Mouse (Mus musculus) midbrain, embryonic 16.5 days (tissue): ENCODE data around the gene Itpa. TPM values are rescaled to one million over a fixed set of nuclear protein-coding genes. Genes with fewer than 3 reads are reported as not detected.
A peak's percentile ranks its signal among the peaks of the same experiment; 100 is the strongest.

Source experiments
- ATAC-seq: fragments of 200-750 bp; cut with Nextera tagmentation; 2 replicates; pipeline ENCODE4 v1.8.0; 2017; ENCODE audit warnings: moderate TSS enrichment
- H3K27ac ChIP-seq: fragments of 300-500 bp; sonication (generic); 2 replicates; pipeline ENCODE4 v1.5.1; 2014; ENCODE audit warnings: mild to moderate bottlenecking, low read length, mixed read lengths
- H3K27me3 ChIP-seq: fragments of 300-500 bp; sonication (generic); 2 replicates; pipeline ENCODE4 v1.6.1; 2014; ENCODE audit warnings: low read depth, low read length, mixed read lengths; ENCODE audit not compliant: control insufficient read depth, insufficient read depth
- H3K36me3 ChIP-seq: fragments of 300-500 bp; sonication (generic); 2 replicates; pipeline ENCODE4 v1.6.1; 2014; ENCODE audit warnings: mild to moderate bottlenecking, low read length, moderate library complexity, mixed read lengths; ENCODE audit not compliant: control insufficient read depth, insufficient read depth
- H3K4me1 ChIP-seq: fragments of 300-500 bp; sonication (generic); 2 replicates; pipeline ENCODE4 v1.6.1; 2014; ENCODE audit warnings: mild to moderate bottlenecking, low read length, mixed read lengths; ENCODE audit not compliant: control insufficient read depth, insufficient read depth
- H3K4me2 ChIP-seq: fragments of 300-500 bp; sonication (generic); 2 replicates; pipeline ENCODE4 v1.6.1; 2014; ENCODE audit warnings: mild to moderate bottlenecking, low read length, mixed read lengths
- H3K4me3 ChIP-seq: fragments of 300-500 bp; sonication (generic); 2 replicates; pipeline ENCODE4 v1.5.1; 2014; ENCODE audit warnings: low read depth, mild to moderate bottlenecking, low read length, moderate library complexity, mixed read lengths
- H3K9ac ChIP-seq: fragments of 300-500 bp; sonication (generic); 2 replicates; pipeline ENCODE4 v1.6.1; 2014; ENCODE audit warnings: low read depth, low read length, mixed read lengths
- H3K9me3 ChIP-seq: fragments of 300-500 bp; sonication (generic); replicated peaks from 2 replicates; pipeline ENCODE4 v1.6.1; 2014; ENCODE audit warnings: mild to moderate bottlenecking, low read length, mixed read lengths; ENCODE audit not compliant: control insufficient read depth, poor library complexity, severe bottlenecking
- WGBS: fragments of 180-500 bp; shearing (Covaris S2); extraction: QIAGEN DNeasy Blood & Tissue Kit; methylation state at CpG from one replicate; pipeline ENCODE4 v1.1.7; 2014; 5-methylcytosine and 5-hydroxymethylcytosine counted together
- polyA plus RNA-seq: library from polyadenylated mRNA; unstranded; fragments of >200 nt; fragmentation: Nextera tagmentation; extraction: Ambion mirVana; gene quantifications from 2 replicates; pipeline ENCODE4 v1.2.1, GENCODE M21; 2015

Itpa gene
- 136 and 137 TPM in 2 replicates for polyA plus RNA-seq

DNA sequence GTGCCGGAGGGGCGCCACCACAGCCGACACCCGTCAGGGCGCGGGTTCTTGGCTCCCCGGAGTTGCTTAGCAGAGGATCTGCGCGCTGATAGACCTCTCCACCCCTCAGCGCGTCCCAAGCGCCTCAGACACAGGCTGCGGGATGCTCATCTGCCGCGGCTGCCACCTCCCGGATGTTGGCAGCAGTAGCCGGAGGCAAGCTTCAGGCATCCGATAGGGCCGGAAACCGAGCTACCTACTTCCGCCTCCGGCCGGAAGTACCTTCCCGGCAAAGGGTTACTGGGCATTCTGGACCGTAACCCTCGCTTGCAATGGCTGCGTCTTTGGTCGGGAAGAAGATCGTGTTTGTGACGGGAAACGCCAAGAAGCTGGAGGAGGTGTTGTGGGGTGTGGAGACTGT, at the start of gene Itpa:
Gene Itpa, plus strand, starts transcription at position 52 of the 400 bp plus-strand sequence.
- Histone ChIP-seq H3K4me1 (peaks cover 20% of the 10 kb centered on the region), H3K9ac (peak within 1 kb of the TSS; percentile 80), H3K27me3 (no peaks in the 10 kb centered on the region), H3K27ac (peak within 1 kb of the TSS; percentile 86), H3K4me3 (peak within 1 kb of the TSS; percentile 72), H3K36me3 (peaks cover 7% of the 10 kb centered on the region; the same call in 1 of the 2 replicates), H3K4me2 (peak within 1 kb of the TSS; percentile 95), H3K9me3 (no peaks in the 10 kb centered on the region)
- peak; percentile 68 for ATAC-seq
- under 1% methylated on average over 31 of the region's 31 CpGs for WGBS

- no peaks in the 10 kb centered on the region for H3K27me3 ChIP-seq
- H3K4me1 ChIP-seq: no peaks in the 10 kb centered on the region
- H3K4me3 ChIP-seq: no peak overlapping the region
- H3K4me2 ChIP-seq: no peak overlapping the region
- no peak for ATAC-seq
- WGBS: 94% methylated on average over 7 of the region's 7 CpGs
- no peak overlapping the region for H3K27ac ChIP-seq
- no peaks in the 10 kb centered on the region for H3K9me3 ChIP-seq
- H3K36me3 ChIP-seq: peaks cover 26% of the 10 kb centered on the region
- H3K9ac ChIP-seq: no peak overlapping the region
Observed at GRCm38 (mm10) chr2:130618972-130619371, 48.4 kb upstream of the Itpa start.

- H3K27me3 ChIP-seq: no peaks in the 10 kb centered on the region
- peaks cover 12% of the 10 kb centered on the region for H3K4me1 ChIP-seq
- no peaks in the 10 kb centered on the region for H3K9me3 ChIP-seq
- no peak overlapping the region for H3K4me3 ChIP-seq
- no peak overlapping the region for H3K27ac ChIP-seq
- 64% methylated on average over 3 of the region's 3 CpGs for WGBS
- peak overlapping the region; percentile 95; the same call in 1 of the 2 replicates for H3K4me2 ChIP-seq
- H3K9ac ChIP-seq: no peak overlapping the region
- no peak for ATAC-seq
- peaks cover 5% of the 10 kb centered on the region; the same call in 1 of the 2 replicates for H3K36me3 ChIP-seq
Observed at GRCm38 (mm10) chr2:130628424-130628823, 39.0 kb upstream of the Itpa start.

DNA sequence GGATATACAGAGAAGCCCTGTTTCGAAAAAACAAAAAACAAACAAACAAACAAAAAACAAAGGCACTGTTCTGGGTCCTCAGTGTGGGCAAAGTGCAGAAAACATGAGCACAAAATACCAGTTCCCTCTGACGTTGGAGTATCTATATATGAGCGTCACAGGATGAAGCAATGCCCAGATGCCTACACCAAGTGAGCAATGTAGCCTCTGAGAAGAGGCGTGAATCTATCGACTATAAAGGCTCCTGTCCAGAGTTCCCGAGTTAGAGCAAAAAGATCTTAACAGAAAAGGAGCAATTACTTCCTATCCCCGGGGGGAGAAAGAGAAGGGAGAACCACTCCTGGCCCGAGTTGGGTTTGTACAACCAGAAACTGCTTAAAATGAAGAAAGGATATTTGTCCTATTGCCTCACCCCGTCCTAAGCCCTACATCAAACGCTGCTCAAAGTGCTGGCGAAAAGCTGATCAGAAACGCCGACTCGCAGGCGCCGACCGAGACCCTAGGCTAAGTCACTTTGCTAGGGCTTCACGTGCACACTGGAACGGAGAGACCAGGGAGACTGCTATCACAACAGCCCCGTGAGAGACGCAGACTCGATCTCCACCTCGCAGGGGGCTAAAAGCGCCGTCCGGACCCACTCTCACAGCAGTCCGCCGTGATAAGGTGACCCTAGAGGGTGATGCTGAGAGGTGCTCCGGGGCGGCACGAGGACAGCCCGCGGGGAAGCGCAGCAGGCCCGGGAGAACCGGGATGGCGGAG, 38.2 kb upstream of the Itpa start:
- WGBS: 3% methylated on average over 37 of the region's 37 CpGs
- peak overlapping the region; percentile 58; the same call in 1 of the 2 replicates for H3K27ac ChIP-seq
- H3K9ac ChIP-seq: peak overlapping the region; percentile 83
- peak overlapping the region; percentile 71 for H3K4me3 ChIP-seq
- peaks cover 12% of the 10 kb centered on the region for H3K4me1 ChIP-seq
- peaks cover 3% of the 10 kb centered on the region; the same call in 1 of the 2 replicates for H3K36me3 ChIP-seq
- H3K27me3 ChIP-seq: no peaks in the 10 kb centered on the region; the same call in none of the 2 replicates
- peak overlapping the region; percentile 95 for H3K4me2 ChIP-seq
- H3K9me3 ChIP-seq: no peaks in the 10 kb centered on the region
- ATAC-seq: peak; percentile 63

DNA sequence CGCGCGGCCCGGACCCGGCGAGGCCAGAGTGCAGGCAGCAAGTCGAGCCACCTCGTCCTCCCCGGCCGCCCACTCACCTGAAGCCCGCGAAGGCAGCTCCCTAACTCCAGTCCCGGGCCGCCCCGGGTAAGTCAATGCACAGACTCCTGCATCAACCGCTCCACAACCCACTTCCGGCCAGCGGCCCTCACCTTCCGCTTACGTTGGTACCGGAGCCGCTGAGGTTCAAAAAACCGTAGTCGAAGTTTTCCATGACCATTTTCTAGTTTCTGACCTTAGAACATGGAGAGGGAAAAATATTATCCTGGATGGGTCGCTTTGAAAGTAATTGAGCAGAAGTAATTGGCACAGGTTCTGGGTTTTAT, 37.6 kb upstream of the Itpa start, which contains the start of the genes Fastkd5 and Ubox5:
Gene Fastkd5, minus strand, starts transcription at position 189 of the 365 bp plus-strand sequence.
Gene Ubox5, minus strand, starts transcription at position 200 of the 365 bp plus-strand sequence.
- peak; percentile 90 for ATAC-seq
- Histone ChIP-seq H3K4me3 (peak within 1 kb of the TSS; percentile 71), H3K4me1 (peaks cover 17% of the 10 kb centered on the region), H3K27ac (peak within 1 kb of the TSS; percentile 58; the same call in 1 of the 2 replicates), H3K4me2 (peak within 1 kb of the TSS; percentile 95), H3K9ac (peak within 1 kb of the TSS; percentile 83), H3K27me3 (peaks cover 2% of the 10 kb centered on the region), H3K36me3 (peaks cover 3% of the 10 kb centered on the region), H3K9me3 (no peaks in the 10 kb centered on the region)
- under 1% methylated on average over 25 of the region's 25 CpGs for WGBS

DNA sequence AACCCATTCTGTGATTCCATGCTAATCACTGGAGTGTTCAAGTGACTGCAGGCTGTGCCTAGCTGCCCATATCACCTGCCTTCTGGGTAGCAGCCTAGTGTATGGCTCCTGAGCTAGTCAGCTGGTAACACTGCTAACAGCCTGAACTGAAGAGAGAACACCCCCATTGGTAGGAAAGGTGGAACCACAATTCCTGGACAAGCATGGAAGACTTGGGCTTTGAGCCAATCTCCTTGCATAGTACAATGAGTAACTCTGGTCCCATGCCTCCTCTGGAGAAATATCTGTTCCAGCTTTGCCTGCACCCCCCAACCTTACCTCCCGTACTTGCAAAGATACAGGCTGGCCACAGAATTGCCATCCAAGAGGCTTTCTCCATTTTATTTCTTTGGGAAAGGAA, 35.0 kb upstream of the Itpa start:
- Histone ChIP-seq H3K36me3 (peaks cover 14% of the 10 kb centered on the region), H3K4me2 (no peak overlapping the region), H3K4me3 (no peak overlapping the region), H3K9me3 (no peaks in the 10 kb centered on the region), H3K4me1 (peaks cover 21% of the 10 kb centered on the region), H3K9ac (no peak overlapping the region), H3K27ac (no peak overlapping the region), H3K27me3 (peaks cover 27% of the 10 kb centered on the region)
- ATAC-seq: no peak
- WGBS: 42% methylated on average over 1 of the region's 1 CpGs

DNA sequence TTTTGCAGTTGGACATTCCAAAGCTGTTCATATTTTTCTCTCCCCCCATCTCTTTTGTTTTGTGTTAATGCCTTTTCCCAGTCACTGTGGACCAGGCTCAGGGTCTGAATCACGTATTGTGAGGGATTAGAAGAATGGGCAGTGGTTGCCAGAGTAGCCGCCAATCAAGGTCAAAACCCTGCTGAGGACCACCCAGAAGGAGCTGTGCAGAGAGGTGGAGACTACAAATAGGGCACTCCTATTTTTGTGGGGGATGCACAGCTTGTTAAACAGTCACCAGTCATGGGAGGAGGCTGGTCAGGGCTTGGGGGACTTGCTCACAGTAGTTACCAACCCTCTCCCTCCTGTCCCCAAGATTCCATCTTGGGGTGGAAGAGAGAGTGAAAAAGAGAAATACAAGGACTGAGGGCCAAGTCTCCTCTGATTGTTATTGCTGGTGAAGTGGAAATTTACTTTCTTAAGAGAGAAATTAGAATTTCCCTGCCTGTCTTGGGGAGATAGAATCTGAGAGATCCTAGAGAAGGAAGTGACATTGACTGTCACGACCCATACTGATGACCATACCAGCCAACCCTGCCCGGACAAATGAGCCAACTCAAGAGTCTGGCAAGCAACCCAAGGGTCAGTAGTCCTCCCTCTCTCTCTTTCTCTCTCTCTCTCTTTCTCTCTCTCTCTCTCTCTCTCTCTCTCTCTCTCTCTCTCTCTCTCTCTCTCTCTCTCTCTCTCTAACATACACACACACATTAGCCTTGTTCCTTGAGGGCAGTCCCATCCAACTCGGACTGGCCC, 34.3 kb upstream of the Itpa start:
- Histone ChIP-seq H3K27me3 (peaks cover 33% of the 10 kb centered on the region), H3K9me3 (no peaks in the 10 kb centered on the region), H3K4me1 (peaks cover 20% of the 10 kb centered on the region), H3K4me2 (no peak overlapping the region), H3K27ac (no peak overlapping the region), H3K36me3 (peaks cover 14% of the 10 kb centered on the region), H3K4me3 (no peak overlapping the region), H3K9ac (no peak overlapping the region)
- 32% methylated on average over 5 of the region's 5 CpGs for WGBS
- no peak for ATAC-seq

DNA sequence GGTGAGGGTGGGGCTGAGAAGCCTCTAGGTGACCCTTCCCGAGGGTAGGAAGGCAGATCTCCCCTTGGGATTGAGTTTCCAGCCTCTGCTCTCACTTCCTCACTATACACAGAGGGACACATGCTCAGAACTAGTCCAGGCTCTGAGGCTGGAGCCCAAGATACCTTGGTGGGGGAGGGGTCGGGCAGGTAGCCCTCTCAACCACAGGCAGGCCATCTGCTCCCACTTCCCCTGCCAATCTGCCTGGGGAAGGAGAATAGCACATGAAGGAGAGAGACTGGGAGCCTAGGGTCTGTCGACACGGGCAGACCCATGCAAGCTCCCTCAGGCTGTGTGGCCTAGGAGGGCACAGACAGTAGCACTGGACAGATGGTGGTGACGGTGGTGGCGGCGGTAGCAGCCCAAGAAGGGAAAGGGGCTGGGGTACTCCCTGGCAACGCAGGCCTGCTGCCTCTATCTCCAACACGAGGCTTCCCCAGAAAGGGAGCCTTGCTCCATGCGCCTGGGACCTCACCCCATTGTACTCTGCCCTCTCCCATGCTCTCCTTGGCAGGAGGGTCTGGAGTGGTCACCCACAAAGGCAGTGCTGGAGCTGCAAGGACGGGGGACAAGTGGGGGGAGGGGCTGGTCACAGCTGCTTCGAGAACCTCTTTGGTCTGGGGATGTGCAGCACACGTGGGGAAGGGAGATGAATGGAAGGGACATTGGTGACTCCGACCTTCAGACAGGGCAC, 33.2 kb upstream of the Itpa start:
- ATAC-seq: peak; percentile 10; the same call in 1 of the 2 replicates
- H3K36me3 ChIP-seq: peaks cover 14% of the 10 kb centered on the region
- no peak overlapping the region for H3K9ac ChIP-seq
- H3K4me2 ChIP-seq: peak overlapping the region; percentile 29; the same call in 1 of the 2 replicates
- peaks cover 36% of the 10 kb centered on the region for H3K27me3 ChIP-seq
- WGBS: 10% methylated on average over 13 of the region's 14 CpGs
- H3K4me3 ChIP-seq: no peak overlapping the region
- no peaks in the 10 kb centered on the region for H3K9me3 ChIP-seq
- H3K4me1 ChIP-seq: peaks cover 9% of the 10 kb centered on the region
- H3K27ac ChIP-seq: no peak overlapping the region
